Mouse (Mus musculus) forebrain, embryonic 15.5 days (tissue): ENCODE data around the gene Scnn1g. TPM values are rescaled to one million over a fixed set of nuclear protein-coding genes. Genes with fewer than 3 reads are reported as not detected.

ENCODE experiments used
- ATAC-seq: fragments of 200-750 bp; cut with Nextera tagmentation; replicated peaks from 2 replicates; pipeline ENCODE4 v1.8.0; 2017; ENCODE audit warnings: mild to moderate bottlenecking, moderate TSS enrichment, moderate library complexity
- H3K27ac ChIP-seq: fragments of 300-500 bp; sonication (generic); replicated peaks from 2 replicates; pipeline ENCODE4 v1.5.1; 2015; ENCODE audit warnings: mild to moderate bottlenecking, inconsistent platforms
- H3K27me3 ChIP-seq: fragments of 300-500 bp; sonication (generic); 2 replicates; pipeline ENCODE4 v1.6.1; 2015; ENCODE audit warnings: inconsistent platforms
- H3K36me3 ChIP-seq: fragments of 300-500 bp; sonication (generic); 2 replicates; pipeline ENCODE4 v1.6.1; 2015; ENCODE audit warnings: mild to moderate bottlenecking, inconsistent platforms
- H3K4me1 ChIP-seq: fragments of 300-500 bp; sonication (generic); 2 replicates; pipeline ENCODE4 v1.6.1; 2015; ENCODE audit warnings: inconsistent platforms
- H3K4me2 ChIP-seq: fragments of 300-500 bp; sonication (generic); replicated peaks from 2 replicates; pipeline ENCODE4 v1.6.1; 2015; ENCODE audit warnings: mild to moderate bottlenecking, inconsistent platforms
- H3K4me3 ChIP-seq: fragments of 300-500 bp; sonication (generic); 2 replicates; pipeline ENCODE4 v1.5.1; 2015; ENCODE audit warnings: mild to moderate bottlenecking, inconsistent platforms
- H3K9ac ChIP-seq: fragments of 300-500 bp; sonication (generic); replicated peaks from 2 replicates; pipeline ENCODE4 v1.6.1; 2015; ENCODE audit warnings: mild to moderate bottlenecking, inconsistent platforms
- H3K9me3 ChIP-seq: fragments of 300-500 bp; sonication (generic); 2 replicates; pipeline ENCODE4 v1.6.1; 2016; ENCODE audit warnings: inconsistent platforms
- WGBS: fragments of 180-500 bp; shearing (Covaris S2); methylation state at CpG from one replicate; pipeline ENCODE4 v1.1.7; 2015; ENCODE audit warnings: mixed read lengths; 5-methylcytosine and 5-hydroxymethylcytosine counted together
- polyA plus RNA-seq: library from polyadenylated mRNA; unstranded; fragments of >200 nt; fragmentation: Nextera tagmentation; extraction: Ambion mirVana; gene quantifications from 2 replicates; pipeline ENCODE4 v1.2.1, GENCODE M21; 2015

Gene Scnn1g
- polyA plus RNA-seq, 1 experiment from 2014 or later: not detected

GRCm38 (mm10) chr7:121782188-121782909, 48.1 kb downstream of the Scnn1g start:
- H3K27me3 ChIP-seq: no peaks in the 10 kb centered on the region
- H3K4me3 ChIP-seq: no peak overlapping the region
- H3K9ac ChIP-seq: no peak overlapping the region
- no peaks in the 10 kb centered on the region for H3K4me1 ChIP-seq
- H3K4me2 ChIP-seq: no peak overlapping the region
- no peak overlapping the region for H3K27ac ChIP-seq
- 72% methylated on average over 3 of the region's 3 CpGs for WGBS
- ATAC-seq: no peak
- no peaks in the 10 kb centered on the region for H3K9me3 ChIP-seq
- no peaks in the 10 kb centered on the region for H3K36me3 ChIP-seq

GRCm38 (mm10) chr7:121785651-121786228, 51.5 kb downstream of the Scnn1g start:
- no peak overlapping the region for H3K4me2 ChIP-seq
- H3K4me3 ChIP-seq: no peak overlapping the region
- no peak overlapping the region for H3K9ac ChIP-seq
- ATAC-seq: peak; percentile 55
- H3K36me3 ChIP-seq: no peaks in the 10 kb centered on the region
- WGBS: 58% methylated on average over 8 of the region's 8 CpGs
- no peaks in the 10 kb centered on the region for H3K4me1 ChIP-seq
- no peak overlapping the region for H3K27ac ChIP-seq
- no peaks in the 10 kb centered on the region for H3K9me3 ChIP-seq
- H3K27me3 ChIP-seq: no peaks in the 10 kb centered on the region

DNA sequence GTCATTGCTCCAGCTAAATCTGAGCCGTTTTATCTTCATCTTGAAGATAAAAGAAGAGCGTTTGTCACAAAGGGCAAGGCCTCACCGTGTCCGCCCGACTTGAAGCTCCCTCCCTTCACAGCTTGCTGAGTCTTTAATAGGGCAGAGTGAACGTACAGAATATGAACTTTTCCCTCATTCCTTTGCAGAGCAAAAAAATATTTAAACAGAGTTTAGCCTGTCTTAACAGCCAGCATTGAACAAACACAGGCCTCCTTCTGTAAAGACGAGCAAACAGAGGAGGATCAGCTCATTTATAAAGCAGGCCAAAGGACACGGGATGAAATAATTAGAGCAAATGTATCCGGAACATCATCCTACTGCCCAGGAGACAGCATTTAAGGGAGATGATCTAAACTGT, 63.5 kb downstream of the Scnn1g start:
- no peaks in the 10 kb centered on the region for H3K4me1 ChIP-seq
- 87% methylated on average over 9 of the region's 9 CpGs for WGBS

GRCm38 (mm10) chr7:121802471-121802870, 68.2 kb downstream of the Scnn1g start:
- no peak overlapping the region for H3K27ac ChIP-seq
- no peaks in the 10 kb centered on the region for H3K36me3 ChIP-seq
- 84% methylated on average over 2 of the region's 2 CpGs for WGBS
- H3K27me3 ChIP-seq: no peaks in the 10 kb centered on the region
- no peak overlapping the region for H3K4me3 ChIP-seq
- no peak for ATAC-seq
- H3K4me2 ChIP-seq: no peak overlapping the region
- H3K9me3 ChIP-seq: no peaks in the 10 kb centered on the region
- H3K9ac ChIP-seq: no peak overlapping the region
- H3K4me1 ChIP-seq: no peaks in the 10 kb centered on the region

More for the DNA sequence above, 63.5 kb downstream of the Scnn1g start:
- Histone ChIP-seq H3K4me2 (no peak overlapping the region), H3K27me3 (no peaks in the 10 kb centered on the region), H3K36me3 (no peaks in the 10 kb centered on the region), H3K9ac (no peak overlapping the region), H3K27ac (no peak overlapping the region), H3K9me3 (no peaks in the 10 kb centered on the region), H3K4me3 (no peak overlapping the region)
- ATAC-seq: no peak

GRCm38 (mm10) chr7:121803011-121803410, 68.7 kb downstream of the Scnn1g start:
- H3K4me2 ChIP-seq: no peak overlapping the region
- H3K36me3 ChIP-seq: no peaks in the 10 kb centered on the region
- no peak for ATAC-seq
- WGBS: 90% methylated on average over 4 of the region's 4 CpGs
- H3K4me1 ChIP-seq: no peaks in the 10 kb centered on the region
- no peak overlapping the region for H3K4me3 ChIP-seq
- H3K9me3 ChIP-seq: no peaks in the 10 kb centered on the region
- no peak overlapping the region for H3K27ac ChIP-seq
- no peaks in the 10 kb centered on the region for H3K27me3 ChIP-seq
- no peak overlapping the region for H3K9ac ChIP-seq

DNA sequence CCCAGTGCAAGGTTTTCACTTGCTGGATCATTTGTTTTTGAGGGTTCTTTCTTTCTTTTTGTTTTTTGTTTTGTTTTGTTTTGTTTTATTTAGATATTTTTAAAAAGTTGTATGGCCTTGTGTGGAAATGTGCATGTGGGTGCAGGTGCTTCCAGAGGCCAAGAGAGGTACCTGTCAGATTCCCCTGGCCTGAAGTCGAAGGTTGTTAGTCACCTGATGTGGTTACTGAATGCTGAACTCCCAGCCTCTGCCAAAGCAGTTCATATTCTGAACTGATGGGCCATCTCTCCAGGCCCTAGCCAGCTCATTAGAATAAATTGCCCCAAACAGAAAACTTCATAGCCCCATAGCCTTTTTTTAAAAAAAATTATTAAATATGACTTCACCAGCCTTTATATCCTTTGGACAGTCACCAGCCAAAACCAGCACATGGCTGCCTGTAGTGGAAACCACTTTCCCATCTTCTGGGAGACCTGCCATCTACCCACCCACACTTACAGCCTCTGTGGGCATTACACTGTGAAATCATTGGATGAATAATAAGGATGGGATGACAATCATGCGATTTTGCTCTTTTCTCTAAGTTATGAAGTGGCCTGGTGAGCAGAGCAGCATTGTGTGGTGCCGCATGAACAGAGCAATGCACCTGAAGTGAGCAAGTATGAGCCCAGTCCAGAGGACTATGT, 71.7 kb downstream of the Scnn1g start:
- H3K9me3 ChIP-seq: no peaks in the 10 kb centered on the region
- H3K9ac ChIP-seq: no peak overlapping the region
- no peak for ATAC-seq
- H3K4me1 ChIP-seq: no peaks in the 10 kb centered on the region
- no peak overlapping the region for H3K4me3 ChIP-seq
- H3K27me3 ChIP-seq: no peaks in the 10 kb centered on the region
- H3K27ac ChIP-seq: no peak overlapping the region
- no peaks in the 10 kb centered on the region for H3K36me3 ChIP-seq
- 88% methylated on average over 3 of the region's 3 CpGs for WGBS
- no peak overlapping the region for H3K4me2 ChIP-seq

DNA sequence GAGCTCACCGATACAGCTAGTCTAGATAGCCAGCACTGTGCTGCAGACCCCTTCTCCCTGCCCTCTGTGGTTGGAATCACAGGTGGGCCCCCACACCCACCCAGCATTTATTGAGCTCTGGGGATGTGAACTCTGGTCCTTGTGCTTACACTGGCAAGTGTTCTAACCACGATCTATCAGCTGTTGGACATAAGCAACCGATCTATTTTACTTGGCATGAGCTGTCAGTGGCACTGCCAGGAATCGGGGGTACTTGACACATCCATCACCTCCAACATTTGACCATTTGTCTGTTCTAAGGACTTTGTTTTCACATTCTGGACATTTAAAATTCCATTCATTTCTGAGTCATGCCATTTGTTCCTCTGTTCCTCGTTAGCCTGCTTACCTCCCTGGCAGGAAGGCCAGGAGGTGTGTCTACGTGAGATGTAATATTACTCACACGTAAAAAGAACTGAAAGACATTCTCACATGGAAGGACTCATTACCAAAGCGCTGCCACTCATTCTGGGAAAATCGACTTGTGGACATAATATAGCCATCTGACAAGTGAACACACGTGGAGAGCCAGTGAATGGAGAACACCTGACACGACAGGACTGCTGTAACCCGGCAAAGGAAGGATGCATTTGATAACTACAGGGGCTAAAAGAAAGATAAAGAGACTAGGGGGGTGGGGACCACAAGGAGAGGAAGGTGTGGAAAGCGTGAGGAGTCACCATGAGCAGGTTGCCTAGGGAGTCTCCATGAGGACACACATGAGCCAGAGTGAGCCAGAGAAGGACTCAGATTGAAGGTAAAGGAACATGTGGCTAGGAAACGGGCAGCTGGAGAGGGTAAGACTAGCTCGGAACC, 73.7 kb downstream of the Scnn1g start:
- Histone ChIP-seq H3K9me3 (no peaks in the 10 kb centered on the region), H3K36me3 (no peaks in the 10 kb centered on the region), H3K27me3 (no peaks in the 10 kb centered on the region), H3K4me3 (no peak overlapping the region), H3K27ac (no peak overlapping the region), H3K9ac (no peak overlapping the region), H3K4me2 (no peak overlapping the region), H3K4me1 (no peaks in the 10 kb centered on the region)
- no peak for ATAC-seq
- 63% methylated on average over 15 of the region's 15 CpGs for WGBS

Other genes with a start within 250 kb of the Scnn1g start
- gene Usp31, start 27.2 kb upstream of the Scnn1g start, polyA plus RNA-seq: 3.5 and 3.6 TPM in 2 replicates
- gene Scnn1b, start 130.6 kb downstream of the Scnn1g start, polyA plus RNA-seq: 0.06 and 0.08 TPM in 2 replicates
- gene Cog7, start 247.2 kb downstream of the Scnn1g start, polyA plus RNA-seq: 21.4 and 22.1 TPM in 2 replicates